Mouse (Mus musculus): Measurements from ENCODE around the gene Tctex1d2. TPM values are rescaled to one million over a fixed set of nuclear protein-coding genes. Genes with fewer than 3 reads are reported as not detected.
A peak's percentile ranks its signal among the peaks of the same experiment; 100 is the strongest.

Gene Tctex1d2
- 29.4 and 30.2 TPM in 2 replicates for polyA plus RNA-seq (2015; fragmentation: Nextera tagmentation; extraction: Ambion mirVana)

DNA sequence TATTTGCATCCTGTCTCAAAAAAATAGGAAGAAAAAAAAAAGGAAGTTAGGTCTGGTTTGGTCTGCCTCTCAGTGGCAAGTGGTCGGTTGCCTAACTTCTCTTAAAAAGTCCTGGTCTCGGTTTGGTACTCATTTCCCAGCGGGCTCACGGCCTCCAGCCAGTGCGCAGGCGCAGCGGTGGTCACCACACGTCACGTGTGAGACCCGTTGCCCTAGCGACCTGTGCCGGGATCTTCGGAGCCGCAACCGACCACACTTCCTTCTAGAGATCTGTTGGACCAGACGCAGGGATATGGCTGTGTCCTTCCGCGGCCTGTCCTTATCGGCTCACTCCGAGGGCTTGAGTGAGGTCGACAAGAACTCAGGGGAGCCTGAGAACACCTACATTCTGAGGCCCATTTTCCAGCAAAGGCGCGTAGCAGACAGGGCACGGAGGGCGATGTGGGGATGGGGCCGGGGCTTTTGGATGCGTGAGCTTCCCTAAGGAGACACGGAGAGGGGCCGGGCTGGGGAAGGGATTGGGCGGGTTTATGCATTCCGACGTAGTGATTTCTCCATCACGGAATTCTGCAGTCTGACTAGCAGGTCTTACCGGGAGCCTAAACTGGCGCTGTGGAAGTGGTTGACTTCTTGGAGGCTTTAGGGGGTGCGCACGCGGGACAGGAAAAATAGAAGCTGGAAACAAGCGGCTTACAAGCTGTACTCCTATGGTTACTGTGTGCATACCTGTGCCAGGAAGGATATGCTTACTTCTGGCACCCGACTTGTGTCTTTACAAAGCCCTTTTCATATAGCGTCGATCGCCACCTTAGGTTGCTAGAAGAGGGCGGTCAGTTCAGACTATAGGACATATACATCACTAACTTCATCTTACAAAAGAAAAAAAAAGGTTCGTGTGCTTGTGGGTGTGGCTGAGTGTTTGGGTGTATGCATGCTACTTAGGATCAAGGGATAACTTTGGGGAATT, at the start of gene Tctex1d2:
TSS of gene Tctex1d2 (plus strand) at position 186 of the 967 bp plus-strand sequence.
- Histone ChIP-seq H3K9me3 (ENCODE audit: control insufficient read depth) (no peaks in the 10 kb centered on the region), H3K27ac (ENCODE audit: low read depth, low read length) (peak within 1 kb of the TSS; percentile 81), H3K27me3 (replicated peaks; ENCODE audit: control insufficient read depth, insufficient read depth, low read length) (no peaks in the 10 kb centered on the region), H3K4me3 (ENCODE audit: low read depth, low read length) (peak within 1 kb of the TSS; percentile 65), H3K36me3 (ENCODE audit: control insufficient read depth, insufficient read depth) (no peaks in the 10 kb centered on the region), H3K9ac (ENCODE audit: low read depth, low read length) (peak within 1 kb of the TSS; percentile 62), H3K4me2 (replicated peaks; ENCODE audit: low read depth) (peak within 1 kb of the TSS; percentile 87), H3K4me1 (replicated peaks; ENCODE audit: control insufficient read depth, insufficient read depth, low read length) (peaks cover 5% of the 10 kb centered on the region)
- 2% methylated on average over 45 of the region's 45 CpGs for WGBS
- peak; percentile 91 for ATAC-seq
- peak; percentile 9; the same call in 1 of the 2 replicates for TF ChIP-seq CTCF (IDR thresholded peaks at IDR 0.05; ENCODE audit: low read depth)

DNA sequence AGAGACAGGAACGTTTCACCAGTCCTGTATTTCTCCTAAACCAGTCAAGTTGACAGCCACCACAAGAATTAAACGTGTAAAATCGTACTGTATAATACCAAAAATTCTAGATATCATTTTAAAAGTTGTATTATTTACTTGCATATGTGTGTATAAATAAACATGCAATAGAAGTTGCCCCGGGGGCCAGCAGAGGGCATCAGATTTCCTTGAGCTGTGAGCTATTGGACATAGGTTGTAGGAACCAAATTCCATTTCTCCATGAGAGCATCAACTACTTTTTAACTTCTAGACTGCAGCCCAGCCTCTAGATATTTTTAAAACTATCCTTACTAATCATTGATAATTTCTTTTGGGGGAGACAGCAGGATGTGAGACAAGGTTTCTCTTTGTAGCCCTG, 48.2 kb upstream of the Tctex1d2 start:
- no peak for ATAC-seq
- 87% methylated on average over 4 of the region's 4 CpGs for WGBS

GRCm38 (mm10) chr16:32379575-32379974, 39.9 kb upstream of the Tctex1d2 start:
- H3K4me1 ChIP-seq (replicated peaks; ENCODE audit: control insufficient read depth, insufficient read depth, low read length): no peaks in the 10 kb centered on the region
- H3K27me3 ChIP-seq (replicated peaks; ENCODE audit: control insufficient read depth, insufficient read depth, low read length): no peaks in the 10 kb centered on the region
- whole genome bisulfite sequencing: 54% methylated on average over 2 of the region's 2 CpGs
- no peak for TF ChIP-seq CTCF (IDR thresholded peaks at IDR 0.05; ENCODE audit: low read depth)
- peaks cover 62% of the 10 kb centered on the region for H3K36me3 ChIP-seq (ENCODE audit: control insufficient read depth, insufficient read depth)
- H3K27ac ChIP-seq (ENCODE audit: low read depth, low read length): no peak overlapping the region
- H3K4me2 ChIP-seq (replicated peaks; ENCODE audit: low read depth): no peak overlapping the region
- ATAC-seq: peak; percentile 94
- no peak overlapping the region for H3K4me3 ChIP-seq (ENCODE audit: low read depth, low read length)
- H3K9ac ChIP-seq (ENCODE audit: low read depth, low read length): no peak overlapping the region
- H3K9me3 ChIP-seq (ENCODE audit: control insufficient read depth): no peaks in the 10 kb centered on the region

More for the DNA sequence above, 48.2 kb upstream of the Tctex1d2 start:
- H3K27me3 ChIP-seq (replicated peaks; ENCODE audit: control insufficient read depth, insufficient read depth, low read length): no peaks in the 10 kb centered on the region
- H3K4me3 ChIP-seq (ENCODE audit: low read depth, low read length): no peak overlapping the region
- no peaks in the 10 kb centered on the region for H3K9me3 ChIP-seq (ENCODE audit: control insufficient read depth)
- no peak overlapping the region for H3K9ac ChIP-seq (ENCODE audit: low read depth, low read length)
- no peak overlapping the region for H3K27ac ChIP-seq (ENCODE audit: low read depth, low read length)
- H3K4me1 ChIP-seq (replicated peaks; ENCODE audit: control insufficient read depth, insufficient read depth, low read length): no peaks in the 10 kb centered on the region
- peaks cover 41% of the 10 kb centered on the region; the same call in 1 of the 2 replicates for H3K36me3 ChIP-seq (ENCODE audit: control insufficient read depth, insufficient read depth)
- peak; percentile 66 for TF ChIP-seq CTCF (IDR thresholded peaks at IDR 0.05; ENCODE audit: low read depth)
- no peak overlapping the region for H3K4me2 ChIP-seq (replicated peaks; ENCODE audit: low read depth)

- peaks cover 51% of the 10 kb centered on the region for H3K36me3 ChIP-seq (ENCODE audit: control insufficient read depth, insufficient read depth)
Observed at GRCm38 (mm10) chr16:32382901-32383300, 36.6 kb upstream of the Tctex1d2 start.

GRCm38 (mm10) chr16:32384885-32385284, 34.6 kb upstream of the Tctex1d2 start:
- TF ChIP-seq CTCF (IDR thresholded peaks at IDR 0.05; ENCODE audit: low read depth): no peak
- Histone ChIP-seq H3K4me3 (ENCODE audit: low read depth, low read length) (no peak overlapping the region), H3K4me2 (replicated peaks; ENCODE audit: low read depth) (no peak overlapping the region), H3K9ac (ENCODE audit: low read depth, low read length) (no peak overlapping the region), H3K4me1 (replicated peaks; ENCODE audit: control insufficient read depth, insufficient read depth, low read length) (0 out of 2 replicates have a peak, but pooled peaks cover 2% of the 10 kb centered on the region), H3K9me3 (ENCODE audit: control insufficient read depth) (no peaks in the 10 kb centered on the region), H3K27me3 (replicated peaks; ENCODE audit: control insufficient read depth, insufficient read depth, low read length) (no peaks in the 10 kb centered on the region), H3K36me3 (ENCODE audit: control insufficient read depth, insufficient read depth) (peaks cover 37% of the 10 kb centered on the region), H3K27ac (ENCODE audit: low read depth, low read length) (no peak overlapping the region)
- WGBS: 66% methylated on average over 2 of the region's 2 CpGs
- ATAC-seq: no peak

More at GRCm38 (mm10) chr16:32382901-32383300, 36.6 kb upstream of the Tctex1d2 start:
- no peak overlapping the region for H3K4me3 ChIP-seq (ENCODE audit: low read depth, low read length)
- H3K4me2 ChIP-seq (replicated peaks; ENCODE audit: low read depth): no peak overlapping the region
- no peak for ATAC-seq
- no peak overlapping the region for H3K27ac ChIP-seq (ENCODE audit: low read depth, low read length)
- H3K4me1 ChIP-seq (replicated peaks; ENCODE audit: control insufficient read depth, insufficient read depth, low read length): 0 out of 2 replicates have a peak, but pooled peaks cover 2% of the 10 kb centered on the region
- no peak overlapping the region for H3K9ac ChIP-seq (ENCODE audit: low read depth, low read length)
- no peaks in the 10 kb centered on the region for H3K27me3 ChIP-seq (replicated peaks; ENCODE audit: control insufficient read depth, insufficient read depth, low read length)
- no peak for TF ChIP-seq CTCF (IDR thresholded peaks at IDR 0.05; ENCODE audit: low read depth)
- H3K9me3 ChIP-seq (ENCODE audit: control insufficient read depth): no peaks in the 10 kb centered on the region

DNA sequence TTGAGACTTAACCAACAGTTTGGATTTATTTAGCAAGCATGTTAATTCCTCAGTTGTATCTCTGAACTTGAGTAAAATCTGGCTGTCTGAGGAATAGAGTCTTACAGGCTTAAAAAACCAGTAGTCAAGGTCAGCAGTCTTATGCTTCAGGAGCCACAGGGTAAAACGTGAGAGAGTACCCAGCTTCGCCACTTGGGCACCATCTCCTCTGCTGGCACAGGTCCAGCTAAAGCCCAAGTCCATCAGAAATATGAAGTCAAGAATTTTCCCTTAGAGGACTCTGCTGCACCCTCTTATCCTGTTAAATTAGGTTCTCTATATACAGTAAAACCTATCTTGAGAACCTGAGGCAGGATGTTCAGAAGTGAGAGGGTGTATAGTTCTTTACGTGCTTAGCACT, 32.7 kb upstream of the Tctex1d2 start:
- Histone ChIP-seq H3K9me3 (ENCODE audit: control insufficient read depth) (no peaks in the 10 kb centered on the region), H3K4me3 (ENCODE audit: low read depth, low read length) (no peak overlapping the region), H3K4me2 (replicated peaks; ENCODE audit: low read depth) (no peak overlapping the region), H3K27ac (ENCODE audit: low read depth, low read length) (no peak overlapping the region), H3K9ac (ENCODE audit: low read depth, low read length) (no peak overlapping the region), H3K27me3 (replicated peaks; ENCODE audit: control insufficient read depth, insufficient read depth, low read length) (no peaks in the 10 kb centered on the region), H3K36me3 (ENCODE audit: control insufficient read depth, insufficient read depth) (peaks cover 40% of the 10 kb centered on the region), H3K4me1 (replicated peaks; ENCODE audit: control insufficient read depth, insufficient read depth, low read length) (0 out of 2 replicates have a peak, but pooled peaks cover 2% of the 10 kb centered on the region)
- TF ChIP-seq CTCF (IDR thresholded peaks at IDR 0.05; ENCODE audit: low read depth): no peak
- no peak for ATAC-seq
- 62% methylated on average over 3 of the region's 3 CpGs for WGBS

All from intestine, postnatal 0 days (tissue).